Mouse (Mus musculus) ES-Bruce4 (cell line): ENCODE results near the gene Kdr. TPM values are rescaled to one million over a fixed set of nuclear protein-coding genes. Genes with fewer than 3 reads are reported as not detected.

Source experiments
- H3K27ac ChIP-seq: 2 replicates; pipeline ENCODE4 v1.5.1; 2012; ENCODE audit warnings: low read length, inconsistent platforms; ENCODE audit not compliant: insufficient read depth
- H3K27me3 ChIP-seq: 2 replicates; pipeline ENCODE4 v1.6.1; 2012; ENCODE audit warnings: mild to moderate bottlenecking, low read length, inconsistent platforms; ENCODE audit not compliant: control insufficient read depth, poor library complexity, insufficient read depth, severe bottlenecking
- H3K36me3 ChIP-seq: 2 replicates; pipeline ENCODE4 v1.6.1; 2012; ENCODE audit warnings: inconsistent platforms, mild to moderate bottlenecking, low read length, moderate library complexity; ENCODE audit not compliant: control insufficient read depth, poor library complexity, insufficient read depth, severe bottlenecking
- H3K4me1 ChIP-seq: one replicate; pipeline ENCODE4 v1.8.1; 2011; ENCODE audit warnings: low read length; ENCODE audit not compliant: control insufficient read depth, insufficient read depth
- H3K4me3 ChIP-seq: 2 replicates; pipeline ENCODE4 v1.5.1; 2011; ENCODE audit warnings: low read depth, mild to moderate bottlenecking, low read length
- H3K9ac ChIP-seq: 2 replicates; pipeline ENCODE4 v1.6.1; 2012; ENCODE audit warnings: low read depth, mild to moderate bottlenecking, inconsistent platforms; ENCODE audit not compliant: poor library complexity, severe bottlenecking
- H3K9me3 ChIP-seq: replicated peaks from 2 replicates; pipeline ENCODE4 v1.6.1; 2012; ENCODE audit warnings: mild to moderate bottlenecking, low read length, inconsistent platforms; ENCODE audit not compliant: control insufficient read depth, poor library complexity, insufficient read depth, severe bottlenecking
- CTCF ChIP-seq: IDR thresholded peaks from one replicate; pipeline ENCODE4 v1.8.1; 2011; ENCODE audit warnings: low read depth, low read length
- EP300 ChIP-seq: IDR thresholded peaks from 2 replicates; pipeline ENCODE4 v1.6.1; 2011; ENCODE audit warnings: low read depth, low read length; ENCODE audit not compliant: insufficient read depth
- POLR2A ChIP-seq: IDR thresholded peaks from one replicate; pipeline ENCODE4 v1.8.1; 2011; ENCODE audit warnings: low read length; ENCODE audit not compliant: insufficient read depth
- polyA plus RNA-seq: library from polyadenylated mRNA; stranded (reverse); fragments of >200 nt; gene quantifications from 2 replicates; pipeline ENCODE4 v1.2.4, GENCODE M21; 2011; ENCODE audit warnings: low read depth; ENCODE audit not compliant: missing spikeins, insufficient read depth, insufficient read length

Gene Kdr
- polyA plus RNA-seq, 1 experiment = 0.46 TPM

DNA sequence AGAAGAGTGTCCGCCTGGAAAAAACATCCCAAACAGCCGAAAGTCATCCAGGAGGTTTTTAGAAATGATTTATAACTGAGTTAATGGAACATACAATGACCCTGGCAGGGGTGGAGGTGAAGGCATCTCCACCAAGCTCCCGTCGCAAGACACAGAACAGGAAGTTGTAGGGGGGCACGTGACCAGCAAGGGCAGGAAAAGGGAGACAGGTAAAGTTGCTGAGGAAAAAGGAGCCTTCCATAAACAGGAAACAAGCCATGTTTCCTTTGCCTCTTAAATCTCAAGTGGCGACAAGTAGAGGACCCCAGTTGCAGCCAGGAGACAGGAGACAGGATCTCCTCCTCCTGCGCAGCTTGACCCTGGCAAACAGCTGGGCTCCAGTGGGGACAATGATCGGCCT lies 37.8 kb upstream of the Kdr start:
- Histone ChIP-seq H3K9ac (no peak overlapping the region), H3K9me3 (no peaks in the 10 kb centered on the region)

DNA sequence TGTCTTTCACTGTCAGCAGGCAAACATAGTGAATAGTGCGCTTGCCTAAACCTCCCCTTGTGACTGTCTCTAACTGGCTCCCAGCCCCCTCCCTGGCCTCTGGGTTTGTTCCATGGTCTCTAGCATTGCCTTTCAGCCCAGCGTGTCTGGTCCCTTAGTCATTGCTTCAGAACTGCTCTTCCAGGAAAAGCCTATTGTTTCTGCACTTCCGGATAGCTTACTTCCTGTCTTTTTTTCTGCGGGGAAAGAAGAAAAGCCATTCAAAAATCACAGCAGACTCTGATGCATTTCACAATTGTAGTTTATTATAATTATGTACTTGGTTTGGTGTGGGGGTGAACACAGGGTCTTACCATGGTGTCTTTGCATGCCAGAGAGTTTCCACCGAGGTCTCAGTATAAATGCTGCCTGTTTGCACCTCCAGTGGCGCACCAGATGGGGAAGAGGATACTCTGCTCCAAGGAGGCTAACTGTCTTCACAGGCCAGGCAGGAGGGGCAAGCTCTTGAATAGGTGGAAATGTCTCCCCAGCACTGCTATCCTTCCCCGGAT lies 35.7 kb upstream of the Kdr start:
- H3K4me1 ChIP-seq = no peaks in the 10 kb centered on the region
- H3K9ac ChIP-seq = no peak overlapping the region
- no peak overlapping the region for H3K4me3 ChIP-seq
- no peak for TF ChIP-seq POLR2A
- no peak for TF ChIP-seq CTCF
- no peak for TF ChIP-seq EP300
- no peak overlapping the region for H3K27ac ChIP-seq
- no peaks in the 10 kb centered on the region for H3K9me3 ChIP-seq
- H3K27me3 ChIP-seq = no peaks in the 10 kb centered on the region
- H3K36me3 ChIP-seq = no peaks in the 10 kb centered on the region

More for the DNA sequence above, 37.8 kb upstream of the Kdr start:
- no peaks in the 10 kb centered on the region for H3K36me3 ChIP-seq
- H3K27me3 ChIP-seq = no peaks in the 10 kb centered on the region
- TF ChIP-seq EP300 (no peak), POLR2A (no peak), CTCF (no peak)
- H3K4me1 ChIP-seq = no peaks in the 10 kb centered on the region
- no peak overlapping the region for H3K4me3 ChIP-seq
- no peak overlapping the region for H3K27ac ChIP-seq

DNA sequence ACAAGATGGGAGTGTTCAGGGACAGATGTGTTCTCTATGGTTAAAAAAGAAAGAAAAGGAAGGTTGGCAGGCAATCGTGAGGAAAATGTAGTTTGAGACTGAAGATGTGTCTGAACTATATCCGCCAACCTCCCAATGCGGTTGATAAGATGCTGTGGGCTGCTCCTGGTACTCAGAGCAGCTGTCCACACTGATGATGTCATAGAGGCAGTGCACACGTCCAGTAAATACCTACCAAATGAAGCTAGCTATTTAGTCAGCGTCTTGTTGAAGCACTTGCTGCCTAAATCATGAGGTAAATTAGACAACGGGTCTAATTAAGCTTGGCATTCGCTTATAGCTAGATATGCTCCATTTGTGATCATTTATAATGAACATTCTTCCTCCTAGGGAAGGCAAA lies 28.1 kb upstream of the Kdr start:
- Histone ChIP-seq H3K4me3 (no peak overlapping the region), H3K27me3 (no peaks in the 10 kb centered on the region), H3K27ac (no peak overlapping the region), H3K9me3 (no peaks in the 10 kb centered on the region), H3K9ac (no peak overlapping the region), H3K36me3 (no peaks in the 10 kb centered on the region), H3K4me1 (no peaks in the 10 kb centered on the region)
- TF ChIP-seq CTCF = no peak
- TF ChIP-seq EP300 = no peak
- TF ChIP-seq POLR2A = no peak

GRCm38 (mm10) chr5:75990212-75990611 lies 12.0 kb upstream of the Kdr start:
- H3K4me3 ChIP-seq = no peak overlapping the region
- no peaks in the 10 kb centered on the region for H3K36me3 ChIP-seq
- no peak overlapping the region for H3K27ac ChIP-seq
- no peaks in the 10 kb centered on the region for H3K27me3 ChIP-seq
- TF ChIP-seq CTCF (no peak), POLR2A (no peak), EP300 (no peak)
- no peaks in the 10 kb centered on the region for H3K4me1 ChIP-seq
- H3K9me3 ChIP-seq = no peaks in the 10 kb centered on the region
- no peak overlapping the region for H3K9ac ChIP-seq

DNA sequence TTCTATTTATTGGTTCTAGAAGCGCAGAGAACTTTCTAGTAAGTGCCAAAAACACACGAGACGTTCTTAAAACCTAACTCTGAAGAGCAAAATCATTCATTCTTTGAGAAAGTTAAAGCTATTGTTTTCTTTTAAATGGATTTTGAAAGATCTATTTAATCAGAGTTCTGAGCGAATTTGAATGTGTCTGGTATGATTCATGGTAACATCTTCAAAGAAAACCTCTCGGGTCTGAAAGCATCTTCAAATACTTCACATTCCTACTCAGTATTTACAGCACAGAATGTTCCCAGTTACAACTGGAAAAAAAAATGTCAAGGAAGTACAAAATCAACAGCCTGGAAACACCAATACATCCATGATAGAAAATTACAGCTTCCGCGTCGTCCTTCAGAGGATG lies 9.3 kb upstream of the Kdr start:
- TF ChIP-seq EP300 (no peak), POLR2A (no peak), CTCF (no peak)
- H3K36me3 ChIP-seq = no peaks in the 10 kb centered on the region
- no peak overlapping the region for H3K4me3 ChIP-seq
- H3K4me1 ChIP-seq = no peaks in the 10 kb centered on the region
- H3K27ac ChIP-seq = no peak overlapping the region
- H3K9me3 ChIP-seq = no peaks in the 10 kb centered on the region
- H3K27me3 ChIP-seq = no peaks in the 10 kb centered on the region
- H3K9ac ChIP-seq = no peak overlapping the region

DNA sequence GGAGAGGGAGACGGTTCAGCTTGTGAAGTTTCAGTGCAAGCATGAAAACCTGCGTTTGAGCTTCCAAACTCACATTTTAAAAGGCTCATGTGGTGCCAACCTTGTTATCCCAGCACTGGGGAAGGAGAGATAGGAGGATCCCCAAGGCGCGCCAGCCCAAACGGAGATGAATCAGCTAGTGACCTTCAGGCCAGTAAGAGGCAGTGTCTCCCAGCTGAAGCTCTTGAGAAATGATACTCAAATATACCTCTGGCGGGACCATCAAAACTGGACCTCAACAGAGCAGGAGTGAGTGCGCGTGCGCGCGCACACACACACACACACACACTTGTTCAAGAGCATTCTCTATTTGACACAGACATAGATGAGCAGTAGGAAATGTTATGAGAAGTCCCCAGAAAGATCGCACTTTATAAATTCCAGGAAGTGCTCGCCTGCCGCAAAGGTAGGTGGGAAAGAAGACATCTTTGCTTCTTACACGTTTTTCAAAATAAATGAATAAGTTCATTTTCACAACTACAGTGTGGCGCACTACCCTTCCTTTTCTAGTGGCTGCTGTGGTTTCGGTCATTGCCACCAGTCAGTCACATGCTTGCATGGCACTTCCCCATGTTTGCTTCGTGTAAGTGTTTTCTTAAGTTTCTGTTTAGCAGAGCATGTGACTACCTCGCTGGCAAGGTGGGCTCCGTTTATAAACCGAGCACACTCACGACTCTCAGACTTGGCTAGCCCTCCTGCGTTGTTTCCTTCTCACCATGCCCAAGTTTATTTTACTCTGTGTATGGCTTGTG lies 2.5 kb upstream of the Kdr start:
- no peaks in the 10 kb centered on the region for H3K9me3 ChIP-seq
- no peaks in the 10 kb centered on the region for H3K36me3 ChIP-seq
- H3K27me3 ChIP-seq = peaks cover 13% of the 10 kb centered on the region
- TF ChIP-seq POLR2A (no peak), EP300 (no peak), CTCF (no peak)
- no peak overlapping the region for H3K27ac ChIP-seq
- H3K9ac ChIP-seq = no peak overlapping the region
- no peaks in the 10 kb centered on the region for H3K4me1 ChIP-seq
- H3K4me3 ChIP-seq = no peak overlapping the region
